ENCODE assay signal across 20 mouse cellular contexts in the genomic region with DNA sequence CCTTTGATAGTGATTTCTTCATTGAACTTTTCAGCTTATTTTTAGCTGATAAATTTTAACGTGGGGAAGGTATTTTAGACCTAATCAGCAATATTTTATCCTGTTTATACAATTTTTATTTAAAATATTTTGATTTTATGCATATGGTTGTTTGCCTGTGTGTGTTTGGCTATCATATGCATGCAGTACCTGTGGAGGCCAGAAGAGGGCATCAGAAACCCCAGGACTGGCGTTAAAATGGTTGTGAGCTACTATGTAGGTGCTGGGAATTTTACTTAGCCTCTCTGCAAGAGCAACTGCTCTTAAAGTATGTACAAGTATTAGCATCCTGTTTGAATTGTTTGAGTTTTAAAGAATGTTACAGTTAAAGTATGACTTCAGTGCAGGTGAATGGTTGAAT. TPM values are rescaled to one million over a fixed set of nuclear protein-coding genes. Genes with fewer than 3 reads are reported as not detected.
DNase-seq lines count a peak whose midpoint lies in the region; TF ChIP-seq lines count a peak whose summit lies in the region.
"Had no signal": no experiment of that assay in that cellular context is flagged by ENCODE, and none has a peak within 500 bp of the region (broad histone marks: within the 10 kb centered on the region; RNA-seq: fewer than 3 reads in every experiment).

No protein-coding gene starts in this region.

- H3K4me3 ChIP-seq in cerebellum, adult 2 months (replicated peaks; ENCODE audit: insufficient read depth, low read depth, low read length): no peak overlapping the region
- no peak overlapping the region for H3K4me3 ChIP-seq in layer of hippocampus, adult 2 months
- H3K4me3 ChIP-seq: embryonic facial prominence, embryonic 12.5 days; lung, embryonic 15.5 days; megakaryocyte, embryonic 14.5 days; neural tube, embryonic 13.5 days had no signal

- DNase-seq in cerebellum, adult 2 months: no peak
- no peak for DNase-seq in cerebellum, postnatal 4 days (ENCODE audit: low spot score in 2 of 2)
- DNase-seq in layer of hippocampus, adult 2 months (ENCODE audit: low spot score in 2 of 2): no peak
- no peak for DNase-seq in layer of hippocampus, adult 8-10 months (ENCODE audit: low spot score in 2 of 2)
- DNase-seq in B cell, adult 2 months: peak; percentile 43 to 53
- DNase-seq in brain, embryonic 14.5 days (ENCODE audit: low read depth): no peak
- DNase-seq in retina, embryonic 14.5 days (ENCODE audit: low spot score): no peak
- no peak for DNase-seq in adrenal gland, adult 8-10 months
- DNase-seq: adrenal gland, postnatal 36 days; cerebellum, postnatal 14 days; gastrocnemius, postnatal 36 days; heart, postnatal 36 days; kidney, adult 11 months; kidney, postnatal 4 days; layer of hippocampus, postnatal 36 days; thymus, adult 2 months had no signal

- peak; percentile 21; the same call in 1 of the 2 replicates for TF ChIP-seq CTCF in cerebellum, adult 2 months (IDR thresholded peaks at IDR 0.05; ENCODE audit: borderline replicate concordance, insufficient read depth, low read depth, low read length)
- TF ChIP-seq CTCF in layer of hippocampus, adult 2 months (conservative IDR thresholded peaks at IDR 0.05): peak; percentile 73
- TF ChIP-seq CTCF in brain, embryonic 14.5 days (IDR thresholded peaks at IDR 0.05; ENCODE audit: borderline replicate concordance, extremely low read depth, insufficient read depth, insufficient read length): peak; percentile 24; the same call in 1 of the 2 replicates

- no peak for TF ChIP-seq POLR2A in cerebellum, adult 2 months (IDR thresholded peaks at IDR 0.05; ENCODE audit: borderline replicate concordance, insufficient read depth, low read length)
- TF ChIP-seq POLR2A in brain, embryonic 14.5 days (IDR thresholded peaks at IDR 0.05; ENCODE audit: borderline replicate concordance, extremely low read depth, insufficient read depth, insufficient read length, poor library complexity, severe bottlenecking): no peak

- no peaks in the 10 kb centered on the region for H3K27me3 ChIP-seq in cerebellum, adult 2 months (ENCODE audit: control insufficient read depth, insufficient read depth, low read length)
- H3K27me3 ChIP-seq: embryonic facial prominence, embryonic 12.5 days; lung, embryonic 15.5 days; megakaryocyte, embryonic 14.5 days; neural tube, embryonic 13.5 days had no signal

- no peak overlapping the region for H3K27ac ChIP-seq in cerebellum, adult 2 months (ENCODE audit: insufficient read depth, low read length)
- no peak overlapping the region for H3K27ac ChIP-seq in layer of hippocampus, adult 2 months
- H3K27ac ChIP-seq: embryonic facial prominence, embryonic 12.5 days; lung, embryonic 15.5 days; neural tube, embryonic 13.5 days had no signal

- WGBS in cerebellum, adult 2 months: 87% methylated on average over 2 of the region's 2 CpGs

- H3K4me1 ChIP-seq in cerebellum, adult 2 months (ENCODE audit: control insufficient read depth, insufficient read depth, low read length): no peaks in the 10 kb centered on the region
- H3K4me1 ChIP-seq: neural tube, embryonic 13.5 days had no signal

RNA-seq across cellular contexts. Expression of gene Chka, which starts 13.4 kb away (rescaled TPM):
- polyA plus RNA-seq in cerebellum, adult 2 months (2012; rRNA removed): 118 and 132 TPM in 2 replicates
- 100 to 1,000 TPM in 1 of 2 experiments, 10 to 100 TPM in 1; 87.2 to 109 TPM for total RNA-seq in layer of hippocampus, adult 2 months (2021)
- 100 to 1,000 TPM in 2 of 4 experiments, 10 to 100 TPM in 2; 77.7 to 128 (median 104) TPM for total RNA-seq in layer of hippocampus, adult 8-10 months (2022)
- polyA plus RNA-seq in brain, embryonic 14.5 days (2012; rRNA removed): 79.9 and 89.6 TPM in 2 replicates
- total RNA-seq in adrenal gland, adult 8-10 months (2022): 100 to 1,000 TPM in 1 of 4 experiments, 10 to 100 TPM in 3; 69.8 to 329 (median 93.5) TPM

RNA-seq across cellular contexts. Expression of gene Tcirg1, which starts 42.0 kb away (rescaled TPM):
- 29.9 and 32.3 TPM in 2 replicates for polyA plus RNA-seq in cerebellum, adult 2 months (2012; rRNA removed)
- total RNA-seq in layer of hippocampus, adult 2 months (2021): 10 to 100 TPM; 20.0 to 24.9 TPM
- 10 to 100 TPM; 19.4 to 39.9 (median 30.6) TPM for total RNA-seq in layer of hippocampus, adult 8-10 months (2022)
- polyA plus RNA-seq in brain, embryonic 14.5 days (2012; rRNA removed): 31.4 and 45.2 TPM in 2 replicates
- 100 to 1,000 TPM in 2 of 4 experiments, 10 to 100 TPM in 2; 55.6 to 133 (median 95.0) TPM for total RNA-seq in adrenal gland, adult 8-10 months (2022)

RNA-seq across cellular contexts. Expression of gene Ndufs8, which starts 47.6 kb away (rescaled TPM):
- 363 and 369 TPM in 2 replicates for polyA plus RNA-seq in cerebellum, adult 2 months (2012; rRNA removed)
- 100 to 1,000 TPM; 125 to 142 TPM for total RNA-seq in layer of hippocampus, adult 2 months (2021)
- total RNA-seq in layer of hippocampus, adult 8-10 months (2022): 100 to 1,000 TPM; 114 to 145 (median 126) TPM
- polyA plus RNA-seq in brain, embryonic 14.5 days (2012; rRNA removed): 184 and 218 TPM in 2 replicates
- 100 to 1,000 TPM; 241 to 358 (median 291) TPM for total RNA-seq in adrenal gland, adult 8-10 months (2022)

Comparison
In these comparisons a context has a peak if more than half of its experiments do, and no peak if none do; other contexts are left out.
1. DNase-seq: peak in B cell, adult 2 months (2 of 2); none in cerebellum, adult 2 months (0 of 2), cerebellum, postnatal 4 days (0 of 2), layer of hippocampus, adult 2 months (0 of 2), layer of hippocampus, adult 8-10 months (0 of 2), brain, embryonic 14.5 days (single experiment), retina, embryonic 14.5 days (single experiment) and adrenal gland, adult 8-10 months (single experiment).
2. CTCF ChIP-seq: peak in every context shown above with its lines; median percentile 73 in layer of hippocampus, adult 2 months; 24 in brain, embryonic 14.5 days; 21 in cerebellum, adult 2 months.